Mouse (Mus musculus) small intestine, adult 10 weeks (tissue): ENCODE data around the gene Cspg4. TPM values are rescaled to one million over a fixed set of nuclear protein-coding genes. Genes with fewer than 3 reads are reported as not detected.

Experiments used
- polyA plus RNA-seq: library from polyadenylated mRNA; stranded (reverse); fragments of 350-450 nt; fragmentation: Illumina TruSeq; extraction: RNeasy Lipid Tissue Mini Kit (QIAGEN cat#74804); gene quantifications from one replicate; pipeline ENCODE4 v1.2.3, GENCODE M21; 2014; ENCODE audit warnings: low replicate concordance

Cspg4 gene
- polyA plus RNA-seq, result 0.37 TPM

GRCm38 (mm10) chr9:56864832-56865231 is at the start of gene Cspg4:
Gene Cspg4, plus strand, starts transcription at chr9:56865033.

GRCm38 (mm10) chr9:56864216-56864729 is 560 bp upstream of the Cspg4 start, which contains the start of gene Odf3l1:
Gene Odf3l1, minus strand, starts transcription at chr9:56864679.

GRCm38 (mm10) chr9:56928041-56928811 is 63.4 kb downstream of the Cspg4 start, which contains the start of gene Snx33:
Gene Snx33, minus strand, starts transcription at chr9:56928371.

GRCm38 (mm10) chr9:56937223-56938160 is 72.7 kb downstream of the Cspg4 start, which contains the start of gene Imp3:
Gene Imp3, plus strand, starts transcription at chr9:56937475.

Other genes starting within 250 kb of the Cspg4 start
- gene Lingo1, start 68.6 kb upstream of the Cspg4 start, polyA plus RNA-seq, result not detected
- gene Odf3l1, start 354 bp upstream of the Cspg4 start, polyA plus RNA-seq, result not detected
- gene Snx33, start 63.3 kb downstream of the Cspg4 start, polyA plus RNA-seq, result 0.37 TPM
- 29.0 TPM for gene Imp3, start 72.4 kb downstream of the Cspg4 start, polyA plus RNA-seq
- gene Snupn, start 85.8 kb downstream of the Cspg4 start, polyA plus RNA-seq, result 3.8 TPM
- 14.0 TPM for gene Ptpn9, start 129.9 kb downstream of the Cspg4 start, polyA plus RNA-seq
- gene Sin3a, start 207.0 kb downstream of the Cspg4 start, polyA plus RNA-seq, result 19.8 TPM